Mouse (Mus musculus): ENCODE measurements around the gene Ror1.

The Ror1 gene

GRCm38 (mm10) chr4:100169683-100170082 is 74.1 kb downstream of the Ror1 start:
- no peak for DNase-seq

GRCm38 (mm10) chr4:100170161-100170650 is 74.6 kb downstream of the Ror1 start:
- peak; percentile 58 for DNase-seq

- no peak for DNase-seq
Measured at GRCm38 (mm10) chr4:100170743-100171142, 75.2 kb downstream of the Ror1 start.

DNA sequence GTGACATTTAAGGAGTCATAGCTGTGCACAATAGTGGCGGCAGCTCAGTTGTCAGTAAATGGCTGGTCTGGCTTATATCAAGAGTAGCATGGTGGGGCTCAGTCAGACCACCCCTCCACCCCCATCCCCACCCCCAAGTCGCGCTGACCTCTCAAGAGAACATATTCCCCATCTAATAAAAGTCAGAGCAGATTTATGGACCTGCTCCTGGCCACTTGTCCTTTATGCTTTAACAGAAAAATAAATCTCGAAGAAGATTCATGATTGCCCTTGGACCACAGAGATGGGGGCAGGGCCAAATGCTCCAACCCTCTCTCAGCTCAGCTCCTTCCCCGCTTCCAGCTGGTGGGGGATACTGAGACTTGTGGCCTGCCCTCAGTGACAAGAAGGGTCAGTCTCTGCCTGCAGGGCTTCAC is 75.9 kb downstream of the Ror1 start:
- DNase-seq: peak; percentile 60

DNA sequence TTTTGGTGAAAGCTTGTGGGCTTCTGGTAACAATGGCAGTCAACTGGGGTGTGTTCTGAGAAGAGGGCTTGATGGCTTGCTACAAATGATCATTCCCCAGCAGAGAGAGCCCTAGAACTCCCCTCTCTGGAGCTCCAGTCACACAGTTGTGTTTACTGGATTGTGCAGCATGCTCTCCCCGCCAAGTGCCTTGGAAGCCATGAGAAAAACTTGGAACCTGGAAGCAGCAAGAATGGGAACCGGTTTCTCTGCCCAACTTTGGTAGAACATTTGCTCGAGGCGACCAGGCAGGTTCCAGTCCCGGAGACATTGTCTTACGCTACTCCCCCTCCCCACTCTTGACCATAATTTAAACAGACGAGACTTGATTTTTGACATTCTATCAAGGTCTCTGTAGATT is 80.0 kb downstream of the Ror1 start:
- DNase-seq: no peak

DNA sequence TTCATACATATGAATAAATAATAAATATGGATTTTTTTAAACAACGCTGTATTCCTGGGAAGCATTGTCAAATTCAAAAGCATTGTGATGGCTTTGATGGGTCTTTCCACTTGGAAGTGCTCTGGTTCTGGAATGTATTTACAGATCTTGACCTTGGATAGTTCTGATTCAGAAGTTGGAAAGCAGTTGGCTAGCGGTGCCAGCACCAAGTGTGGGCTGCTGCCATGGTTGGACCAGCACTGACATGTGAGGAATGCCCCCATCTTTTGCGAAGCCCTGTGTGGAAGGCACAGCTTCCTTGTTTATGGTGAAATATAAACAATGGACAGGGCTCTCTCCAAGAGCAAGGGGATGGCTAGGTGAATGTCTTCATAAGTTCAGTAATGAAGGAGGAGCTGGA is 82.7 kb downstream of the Ror1 start:
- no peak for DNase-seq

DNA sequence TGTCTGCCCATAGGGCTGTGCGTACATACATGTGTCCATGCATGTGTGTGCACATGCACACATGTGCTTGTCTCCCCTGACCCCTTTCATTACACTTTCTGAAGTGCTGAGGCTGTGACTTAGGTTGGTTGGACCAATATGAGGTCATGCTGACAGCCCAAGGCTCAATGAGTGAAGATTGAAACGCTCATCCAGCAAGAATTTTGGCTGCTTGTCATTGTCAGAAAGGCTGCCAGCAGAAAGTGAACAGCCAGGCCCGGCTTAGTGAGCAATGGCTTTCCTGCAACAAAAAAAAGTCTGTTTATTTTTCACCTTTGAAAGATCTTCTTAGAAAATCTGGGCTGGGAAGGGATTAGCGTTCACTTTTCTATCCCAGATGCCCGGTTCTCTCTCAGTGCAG is 86.1 kb downstream of the Ror1 start:
- DNase-seq: no peak

GRCm38 (mm10) chr4:100186781-100187180 is 91.2 kb downstream of the Ror1 start:
- no peak for DNase-seq

DNA sequence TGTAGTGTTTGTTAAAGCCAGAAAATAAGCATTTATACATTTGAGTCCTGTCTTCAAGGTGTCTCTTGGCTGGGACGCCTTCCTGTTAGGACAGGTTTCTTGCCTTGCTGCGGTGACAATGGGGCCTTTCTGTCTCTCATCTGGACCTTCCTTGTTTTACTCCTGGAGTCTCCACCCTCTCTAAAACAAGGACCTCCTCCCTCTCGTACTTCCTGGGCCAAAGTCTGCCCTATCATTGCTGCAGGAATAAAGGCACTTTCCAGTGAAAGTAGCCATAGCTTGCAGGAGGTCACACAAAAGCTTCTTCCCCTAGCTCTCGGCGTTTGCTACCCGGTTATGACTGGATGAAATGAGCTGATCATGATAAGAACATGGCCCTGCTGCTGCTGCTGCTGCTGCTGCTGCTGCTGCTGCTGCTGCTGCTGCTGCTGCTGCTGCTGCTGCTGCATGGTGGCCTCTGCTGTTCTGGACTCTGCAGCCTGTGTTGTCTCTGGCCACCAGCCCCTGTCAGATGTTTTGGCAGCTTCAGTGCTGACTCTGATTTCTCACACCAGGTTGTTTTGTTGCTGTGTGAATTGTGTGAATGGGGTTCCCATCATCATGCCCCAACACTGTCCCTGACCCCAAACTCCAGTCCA is 92.1 kb downstream of the Ror1 start:
- DNase-seq: no peak

GRCm38 (mm10) chr4:100188201-100188699 is 92.7 kb downstream of the Ror1 start:
- DNase-seq: peak; percentile 51

GRCm38 (mm10) chr4:100191483-100191882 is 95.9 kb downstream of the Ror1 start:
- DNase-seq: no peak

DNA sequence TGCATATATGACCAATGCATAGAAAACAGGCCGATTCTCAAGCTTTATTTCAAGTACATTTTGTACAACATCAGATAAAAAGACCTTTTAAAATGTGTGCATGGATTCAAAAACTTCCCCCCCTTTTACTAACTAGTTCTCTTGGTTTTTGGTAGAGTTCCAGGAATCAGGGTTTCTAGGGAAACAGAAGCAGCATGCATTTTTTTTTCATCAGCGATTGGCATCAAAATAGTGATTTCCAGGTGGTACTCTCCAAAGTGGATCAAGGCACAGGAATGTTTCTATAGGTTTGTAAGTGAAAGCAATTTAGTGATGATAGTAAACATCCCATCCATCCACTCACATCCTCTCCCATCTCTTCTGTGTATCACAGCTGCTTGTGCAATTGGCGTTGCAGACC is 98.5 kb downstream of the Ror1 start:
- no peak for DNase-seq

DNA sequence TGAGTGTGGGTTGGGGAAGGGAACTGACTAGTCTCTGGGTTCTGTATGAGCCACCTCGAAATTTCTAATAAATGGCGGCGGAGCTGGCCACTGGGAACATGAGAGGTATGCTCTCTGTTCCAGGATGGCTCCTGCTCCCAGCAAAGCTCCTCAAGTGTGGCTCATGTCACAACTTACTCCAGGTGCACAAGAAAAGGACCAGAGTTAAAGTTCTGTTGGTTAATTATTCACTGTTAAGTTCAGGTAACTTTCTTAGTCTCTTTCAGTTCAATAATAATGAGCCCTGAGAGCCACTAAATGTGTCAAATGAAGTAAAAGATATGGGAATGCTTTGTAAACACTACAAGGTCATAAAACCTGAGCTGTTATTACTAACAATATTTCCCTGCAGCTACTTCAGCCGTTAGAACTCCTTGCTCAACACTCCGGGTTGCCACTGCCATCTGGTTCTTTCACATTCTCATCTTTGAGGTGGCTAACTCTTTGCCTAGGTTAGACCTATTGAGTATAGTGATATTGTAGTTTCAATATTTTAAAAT is 100.7 kb downstream of the Ror1 start:
- no peak for DNase-seq

- DNase-seq: no peak
Measured at GRCm38 (mm10) chr4:100198275-100198674, 102.7 kb downstream of the Ror1 start.

- no peak for DNase-seq
Measured at GRCm38 (mm10) chr4:100201322-100201721, 105.7 kb downstream of the Ror1 start.

- no peak for DNase-seq
Measured at GRCm38 (mm10) chr4:100203066-100203465, 107.5 kb downstream of the Ror1 start.

GRCm38 (mm10) chr4:100203688-100204087 is 108.1 kb downstream of the Ror1 start:
- no peak for DNase-seq

DNA sequence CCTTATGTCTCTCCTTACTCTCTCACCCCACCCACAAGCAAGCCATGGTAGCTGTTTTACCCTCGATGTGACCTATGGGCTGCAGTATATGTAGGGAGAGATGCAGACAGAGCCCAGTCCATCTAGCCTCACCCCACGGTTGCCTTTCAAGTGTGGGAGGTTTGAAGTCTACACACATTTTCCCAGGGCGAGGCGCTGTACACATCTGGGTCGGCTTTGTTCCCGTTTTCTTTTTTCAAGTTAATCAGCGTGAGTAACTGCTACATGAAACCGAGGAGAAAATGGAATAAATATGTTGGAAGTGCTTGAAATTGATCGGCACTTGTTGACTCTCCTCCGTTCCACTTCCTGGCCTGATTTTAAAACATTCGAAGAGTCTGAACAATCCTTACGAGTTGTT is 108.8 kb downstream of the Ror1 start:
- no peak for DNase-seq

DNA sequence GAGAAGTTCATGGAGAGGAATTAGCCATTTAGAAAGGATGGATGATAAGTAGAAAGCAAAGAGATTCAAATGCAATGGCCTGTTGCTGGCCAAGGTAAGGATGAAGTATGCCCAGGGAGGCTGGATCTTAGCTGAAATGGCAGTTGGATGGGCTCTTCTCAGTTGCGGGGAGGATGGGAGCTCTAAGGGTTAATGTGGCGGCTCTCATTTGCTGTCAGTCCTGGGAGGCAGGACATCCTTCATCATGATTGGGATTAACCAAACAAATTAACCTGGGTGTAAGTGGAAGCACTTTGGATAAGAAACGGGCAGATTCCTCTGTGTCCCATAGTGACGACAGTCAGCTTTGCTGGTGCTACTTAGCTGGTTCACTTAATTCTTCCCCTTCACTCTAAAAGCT is 112.5 kb downstream of the Ror1 start:
- DNase-seq: no peak

- DNase-seq: no peak
Measured at GRCm38 (mm10) chr4:100209106-100209505, 113.5 kb downstream of the Ror1 start.

- DNase-seq: no peak
Measured at GRCm38 (mm10) chr4:100211331-100211730, 115.7 kb downstream of the Ror1 start.

- peak; percentile 67 for DNase-seq
Measured at GRCm38 (mm10) chr4:100214324-100215215, 119.0 kb downstream of the Ror1 start.

GRCm38 (mm10) chr4:100216587-100216986 is 121.0 kb downstream of the Ror1 start:
- no peak for DNase-seq

DNA sequence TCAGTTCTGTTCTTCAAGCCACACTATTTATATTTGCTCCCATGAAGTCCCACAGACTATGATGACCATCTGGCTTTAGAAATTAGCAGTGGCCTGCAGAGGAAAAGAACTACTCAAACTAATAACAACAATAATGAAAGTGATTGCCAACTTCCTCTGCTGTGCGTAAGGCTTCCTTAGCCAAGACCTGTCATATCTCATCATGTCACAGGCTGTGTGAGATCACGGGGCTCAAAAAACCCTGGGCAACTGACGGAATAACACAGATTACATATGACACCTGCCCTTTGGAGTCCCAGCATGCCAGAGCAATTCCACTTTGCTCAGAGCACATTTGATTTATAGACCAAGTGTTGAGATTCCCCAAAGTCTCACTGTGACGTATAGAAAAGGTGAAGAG is 123.4 kb downstream of the Ror1 start:
- no peak for DNase-seq
